Mouse (Mus musculus): ENCODE results near the gene 2900011O08Rik.

DNA sequence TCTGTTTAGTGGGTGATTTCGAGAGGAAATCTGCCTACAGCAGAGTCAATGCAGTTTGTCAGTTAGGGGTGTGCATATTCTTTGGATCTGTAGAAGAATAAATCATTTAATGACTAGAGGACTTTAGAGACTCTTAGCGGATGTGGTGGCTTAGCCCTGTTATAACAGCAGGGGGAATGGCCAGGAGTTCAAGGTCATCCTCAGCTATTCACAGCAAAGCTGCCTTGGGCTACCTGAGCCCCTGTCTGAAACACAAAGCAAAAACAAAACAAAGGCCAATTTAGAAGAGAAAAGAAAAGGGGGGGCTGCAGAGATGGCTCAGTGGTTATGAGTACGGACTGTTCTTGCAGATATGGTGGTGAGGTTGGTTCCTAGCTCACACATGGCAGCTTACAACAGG, 35.2 kb upstream of the 2900011O08Rik start:
- TF ChIP-seq CTCF (IDR thresholded peaks at IDR 0.05; ENCODE audit: low read depth, low read length): no peak
- TF ChIP-seq POLR2A (IDR thresholded peaks at IDR 0.05; ENCODE audit: borderline replicate concordance, low read depth, low read length): no peak

All from bone marrow macrophage, adult 2 months (primary cell).